Mouse (Mus musculus) kidney, adult 2 months (tissue): ENCODE measurements around the gene Rufy2. TPM values are rescaled to one million over a fixed set of nuclear protein-coding genes. Genes with fewer than 3 reads are reported as not detected.

Source experiments
- DNase-seq: peaks from one replicate; pipeline ENCODE4 v3.0.0; 2021
- H3K27ac ChIP-seq: fragments of 200-500 bp; 2 replicates; pipeline ENCODE4 v1.5.1; 2012; ENCODE audit warnings: low read depth, low read length, control low read depth, inconsistent platforms; ENCODE audit not compliant: insufficient read depth
- H3K27me3 ChIP-seq: fragments of 200-500 bp; replicated peaks from 2 replicates; pipeline ENCODE4 v1.6.1; 2012; ENCODE audit warnings: mild to moderate bottlenecking, moderate library complexity, low read length, inconsistent platforms; ENCODE audit not compliant: control insufficient read depth, insufficient read depth
- H3K36me3 ChIP-seq: fragments of 200-500 bp; 2 replicates; pipeline ENCODE4 v1.6.1; 2012; ENCODE audit warnings: mild to moderate bottlenecking, moderate library complexity, low read length, inconsistent platforms; ENCODE audit not compliant: control insufficient read depth, insufficient read depth
- H3K4me1 ChIP-seq: fragments of 200-500 bp; 2 replicates; pipeline ENCODE4 v1.6.1; 2011; ENCODE audit warnings: low read length; ENCODE audit not compliant: control insufficient read depth, insufficient read depth
- H3K4me3 ChIP-seq: fragments of 200-500 bp; 2 replicates; pipeline ENCODE4 v1.5.1; 2011; ENCODE audit warnings: mild to moderate bottlenecking, low read depth, low read length, control low read depth; ENCODE audit not compliant: insufficient read depth
- CTCF ChIP-seq: fragments of 200-500 bp; conservative IDR thresholded peaks from 2 replicates; pipeline ENCODE4 v1.5.1; 2011; ENCODE audit warnings: low read depth, mild to moderate bottlenecking, control low read depth, low read length, moderate library complexity, mixed read lengths; ENCODE audit not compliant: insufficient read depth, insufficient read length
- POLR2A ChIP-seq: fragments of 200-500 bp; IDR thresholded peaks from one replicate; pipeline ENCODE4 v1.6.1; 2011; ENCODE audit warnings: low read depth, low read length, control low read depth
- WGBS: fragments of 180-500 bp; shearing (Covaris S2); methylation state at CpG from one replicate; pipeline ENCODE4 v1.1.7; 2018; 5-methylcytosine and 5-hydroxymethylcytosine counted together
- polyA plus RNA-seq: library from polyadenylated mRNA; depleted of rRNA; stranded (reverse); fragments of >200 nt; gene quantifications from 2 replicates; pipeline ENCODE4 v1.2.3, GENCODE M21; 2012

Gene Rufy2
- polyA plus RNA-seq, 1 experiment = 4.0 TPM

DNA sequence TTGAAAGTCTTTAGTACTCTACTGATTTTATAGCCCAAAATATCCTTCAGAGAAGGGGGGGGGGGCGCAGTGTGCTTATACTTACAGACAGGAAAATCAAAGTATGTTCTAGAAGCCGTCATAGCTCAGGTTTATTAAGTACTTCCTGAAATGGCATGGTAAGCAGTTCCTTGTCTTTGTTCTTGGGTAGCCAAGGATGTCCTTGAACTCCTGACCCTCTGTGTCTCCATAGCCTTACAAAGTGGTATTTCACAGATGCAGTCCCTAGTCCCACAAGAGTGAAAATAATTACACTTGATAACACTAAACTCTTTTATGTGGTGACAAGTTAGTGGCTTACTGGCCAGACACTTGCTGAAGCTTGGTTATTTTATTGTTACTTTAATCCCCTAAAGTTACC lies 45.0 kb downstream of the Rufy2 start:
- TF ChIP-seq POLR2A = no peak
- no peak for TF ChIP-seq CTCF
- Histone ChIP-seq H3K27ac (peak overlapping the region; percentile 89), H3K27me3 (no peaks in the 10 kb centered on the region)

GRCm38 (mm10) chr10:63025491-63026011 lies 45.5 kb downstream of the Rufy2 start:
- Histone ChIP-seq H3K36me3 (no peaks in the 10 kb centered on the region), H3K27ac (peak overlapping the region; percentile 37), H3K4me1 (peaks cover 6% of the 10 kb centered on the region), H3K4me3 (no peak overlapping the region), H3K27me3 (no peaks in the 10 kb centered on the region)
- TF ChIP-seq CTCF (no peak), POLR2A (no peak)
- 48% methylated on average over 6 of the region's 6 CpGs for WGBS
- peak; percentile 20 for DNase-seq

More for the DNA sequence above, 45.0 kb downstream of the Rufy2 start:
- Histone ChIP-seq H3K36me3 (no peaks in the 10 kb centered on the region), H3K4me3 (peak overlapping the region; percentile 60), H3K4me1 (peaks cover 6% of the 10 kb centered on the region)
- WGBS = 25% methylated on average over 2 of the region's 2 CpGs
- peak; percentile 27 for DNase-seq

DNA sequence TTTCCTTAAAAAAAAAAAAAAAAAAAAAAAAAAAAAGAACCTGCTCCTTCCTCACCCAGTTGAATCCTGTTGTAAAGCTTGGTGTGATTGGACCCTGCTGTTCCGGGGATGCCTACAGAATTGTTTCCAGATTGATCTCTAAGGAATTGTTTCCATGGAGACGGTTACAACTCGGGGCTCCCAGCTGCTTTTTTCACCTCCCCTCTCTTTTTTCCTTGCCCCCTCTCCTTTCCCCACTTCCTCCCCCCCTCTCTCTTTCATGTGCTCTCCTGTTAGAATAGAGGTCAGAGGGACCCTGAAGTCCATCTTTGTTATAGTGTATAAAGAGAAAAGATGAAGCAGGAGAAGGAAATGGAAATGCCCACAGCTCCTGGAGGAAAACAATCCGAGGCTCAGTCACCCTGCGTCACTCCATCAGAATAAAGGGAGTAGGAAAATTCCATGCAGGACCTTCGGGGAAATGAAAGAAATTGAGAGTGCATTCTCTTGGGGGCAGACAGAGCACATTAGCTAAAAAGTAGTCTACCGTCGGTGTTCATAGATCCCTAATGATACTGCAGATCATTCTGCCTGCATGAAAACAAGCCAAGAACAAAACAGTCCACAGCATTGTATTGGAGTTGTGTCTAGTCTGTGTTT lies 46.3 kb downstream of the Rufy2 start:
- no peak for DNase-seq
- H3K27me3 ChIP-seq = no peaks in the 10 kb centered on the region
- no peaks in the 10 kb centered on the region for H3K36me3 ChIP-seq
- TF ChIP-seq CTCF = no peak
- TF ChIP-seq POLR2A = no peak
- peaks cover 4% of the 10 kb centered on the region for H3K4me1 ChIP-seq
- WGBS = 47% methylated on average over 8 of the region's 8 CpGs
- H3K27ac ChIP-seq = peak overlapping the region; percentile 57; the same call in 1 of the 2 replicates
- no peak overlapping the region for H3K4me3 ChIP-seq

DNA sequence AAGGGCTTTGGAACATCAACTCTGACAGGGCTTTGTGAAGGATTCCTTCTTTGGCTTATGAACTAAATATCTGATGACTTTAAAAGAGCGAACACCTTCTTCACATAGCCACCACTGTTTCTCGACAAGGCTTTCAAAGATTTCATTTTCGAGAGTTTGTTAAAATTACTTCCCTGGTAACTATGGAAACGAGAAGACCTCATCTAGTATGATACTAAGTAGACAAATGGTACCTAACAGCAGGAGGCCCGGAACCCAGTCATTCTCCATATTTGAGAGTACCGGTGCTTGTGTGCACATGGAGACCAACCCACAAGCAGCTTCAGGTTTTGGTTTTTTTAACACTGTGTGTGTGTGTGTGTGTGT lies 46.8 kb downstream of the Rufy2 start:
- Histone ChIP-seq H3K36me3 (no peaks in the 10 kb centered on the region), H3K4me3 (no peak overlapping the region), H3K27ac (peak overlapping the region; percentile 57; the same call in 1 of the 2 replicates), H3K27me3 (no peaks in the 10 kb centered on the region), H3K4me1 (peaks cover 3% of the 10 kb centered on the region; the same call in 1 of the 2 replicates)
- TF ChIP-seq CTCF (no peak), POLR2A (no peak)
- 91% methylated on average over 6 of the region's 6 CpGs for WGBS
- no peak for DNase-seq

DNA sequence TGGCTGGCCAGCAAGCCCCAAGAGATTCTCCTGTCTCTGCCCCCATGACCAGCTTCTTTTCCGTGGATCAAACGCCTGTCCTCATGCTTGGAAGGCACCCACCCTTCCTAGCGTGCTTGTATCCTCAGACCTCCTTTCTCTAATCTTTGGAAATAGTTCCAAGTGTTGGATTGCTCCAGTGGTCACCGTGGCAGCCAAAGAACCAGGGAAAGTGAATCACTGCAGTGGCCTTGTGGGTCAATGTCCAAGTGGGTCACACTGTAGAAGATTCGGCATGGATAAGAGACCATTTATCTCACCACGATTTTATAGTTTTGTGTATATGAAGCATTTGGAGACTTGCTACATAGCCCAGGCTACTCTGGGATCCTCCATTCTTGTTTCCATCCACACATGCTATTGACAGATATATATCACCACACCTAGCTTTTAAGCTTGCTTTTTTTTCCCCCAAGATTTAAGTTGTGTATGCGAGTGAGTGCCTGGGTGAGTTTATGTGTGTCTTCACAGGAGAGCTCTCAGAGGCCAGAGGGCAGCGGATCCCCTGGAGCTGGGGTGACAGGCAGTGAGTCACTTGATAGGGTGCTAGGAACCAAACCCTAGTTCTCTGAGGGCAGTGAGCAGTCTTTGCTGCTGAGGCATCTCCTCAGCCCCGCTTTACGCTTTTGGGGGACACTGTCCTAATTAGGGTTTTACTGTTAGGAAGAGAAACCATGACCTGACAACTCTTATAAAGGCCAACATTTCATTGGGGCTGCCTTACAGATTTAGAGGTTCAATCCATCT lies 47.5 kb downstream of the Rufy2 start:
- no peak for DNase-seq
- TF ChIP-seq CTCF (no peak), POLR2A (no peak)
- H3K27ac ChIP-seq = no peak overlapping the region
- no peak overlapping the region for H3K4me3 ChIP-seq
- H3K4me1 ChIP-seq = no peaks in the 10 kb centered on the region; the same call in 1 of the 2 replicates
- no peaks in the 10 kb centered on the region for H3K36me3 ChIP-seq
- 81% methylated on average over 10 of the region's 10 CpGs for WGBS
- H3K27me3 ChIP-seq = no peaks in the 10 kb centered on the region

GRCm38 (mm10) chr10:63028396-63028795 lies 48.4 kb downstream of the Rufy2 start:
- Histone ChIP-seq H3K36me3 (no peaks in the 10 kb centered on the region), H3K27me3 (no peaks in the 10 kb centered on the region), H3K4me3 (no peak overlapping the region), H3K27ac (no peak overlapping the region), H3K4me1 (no peaks in the 10 kb centered on the region; the same call in 1 of the 2 replicates)
- no peak for DNase-seq
- 88% methylated on average over 4 of the region's 4 CpGs for WGBS
- no peak for TF ChIP-seq POLR2A
- TF ChIP-seq CTCF = no peak

- WGBS = 80% methylated on average over 3 of the region's 3 CpGs
- DNase-seq = no peak
- Histone ChIP-seq H3K27ac (no peak overlapping the region), H3K4me1 (no peaks in the 10 kb centered on the region), H3K4me3 (no peak overlapping the region), H3K36me3 (no peaks in the 10 kb centered on the region), H3K27me3 (no peaks in the 10 kb centered on the region)
- TF ChIP-seq CTCF (no peak), POLR2A (no peak)
Measured at GRCm38 (mm10) chr10:63032267-63032666, 52.2 kb downstream of the Rufy2 start.
